Mouse (Mus musculus) kidney, postnatal 0 days (tissue): ENCODE data around the gene Egfl7. TPM values are rescaled to one million over a fixed set of nuclear protein-coding genes. Genes with fewer than 3 reads are reported as not detected.

Source experiments
- ATAC-seq: fragments of 200-750 bp; cut with Nextera tagmentation; replicated peaks from 2 replicates; pipeline ENCODE4 v1.8.0; 2017; ENCODE audit warnings: low read depth, moderate number of reproducible peaks, moderate TSS enrichment, moderate library complexity; ENCODE audit not compliant: low FRiP score
- DNase-seq: peaks from one replicate; pipeline ENCODE4 v3.0.0-alpha.2; 2016; ENCODE audit warnings: low spot score
- H3K27ac ChIP-seq: fragments of 300-500 bp; sonication (generic); 2 replicates; pipeline ENCODE4 v1.5.1; 2014; ENCODE audit warnings: mild to moderate bottlenecking
- H3K27me3 ChIP-seq: fragments of 300-500 bp; sonication (generic); 2 replicates; pipeline ENCODE4 v1.6.1; 2014; ENCODE audit warnings: low read length, mixed read lengths; ENCODE audit not compliant: insufficient read depth
- H3K36me3 ChIP-seq: fragments of 300-500 bp; sonication (generic); 2 replicates; pipeline ENCODE4 v1.6.1; 2014; ENCODE audit warnings: low read length, mixed read lengths; ENCODE audit not compliant: insufficient read depth
- H3K4me1 ChIP-seq: fragments of 300-500 bp; sonication (generic); replicated peaks from 2 replicates; pipeline ENCODE4 v1.6.1; 2014; ENCODE audit warnings: antibody characterized with exemption, low read length, mixed read lengths; ENCODE audit not compliant: insufficient read depth
- H3K4me2 ChIP-seq: fragments of 300-500 bp; sonication (generic); 2 replicates; pipeline ENCODE4 v1.6.1; 2014; ENCODE audit warnings: mild to moderate bottlenecking, low read length, moderate library complexity, mixed read lengths
- H3K4me3 ChIP-seq: fragments of 300-500 bp; sonication (generic); replicated peaks from 2 replicates; pipeline ENCODE4 v1.5.1; 2014; ENCODE audit warnings: low read depth, low read length
- H3K9ac ChIP-seq: fragments of 300-500 bp; sonication (generic); 2 replicates; pipeline ENCODE4 v1.6.1; 2014; ENCODE audit warnings: low read depth, low read length
- H3K9me3 ChIP-seq: fragments of 300-500 bp; sonication (generic); replicated peaks from 2 replicates; pipeline ENCODE4 v1.6.1; 2016; ENCODE audit warnings: low read length, inconsistent platforms, mixed read lengths
- CTCF ChIP-seq: IDR thresholded peaks from 2 replicates; pipeline ENCODE4 v1.5.1; 2016; ENCODE audit warnings: antibody characterized with exemption, low read depth, mild to moderate bottlenecking, moderate library complexity
- whole genome bisulfite sequencing: fragments of 180-500 bp; shearing (Covaris S2); extraction: QIAGEN DNeasy Blood & Tissue Kit; methylation state at CpG from one replicate; pipeline ENCODE4 v1.1.7; 2014; 5-methylcytosine and 5-hydroxymethylcytosine counted together
- polyA plus RNA-seq: library from polyadenylated mRNA; unstranded; fragments of >200 nt; fragmentation: Nextera tagmentation; extraction: Ambion mirVana; gene quantifications from 2 replicates; pipeline ENCODE4 v1.2.1, GENCODE M21; 2015

The Egfl7 gene
- polyA plus RNA-seq, 1 experiment from 2014 or later, result 211 TPM

- WGBS, result 55% methylated on average over 6 of the region's 6 CpGs
- 0 out of 2 replicates have a peak, but pooled peaks cover 9% of the 10 kb centered on the region for H3K4me1 ChIP-seq
- no peak for TF ChIP-seq CTCF
- no peak overlapping the region for H3K9ac ChIP-seq
- DNase-seq (peak; percentile 80), ATAC-seq (no peak)
- no peaks in the 10 kb centered on the region for H3K36me3 ChIP-seq
- H3K27me3 ChIP-seq, result no peaks in the 10 kb centered on the region
- H3K4me3 ChIP-seq, result no peak overlapping the region
- peak overlapping the region; percentile 85 for H3K27ac ChIP-seq
- 0 out of 2 replicates have a peak overlapping the region, but pooled peaks have one; percentile 13 for H3K4me2 ChIP-seq
- H3K9me3 ChIP-seq, result no peaks in the 10 kb centered on the region
These were observed 1.4 kb upstream of the Egfl7 start for GRCm38 (mm10) chr2:26578369-26578768.

- no peak overlapping the region for H3K4me3 ChIP-seq
- DNase-seq (no peak), ATAC-seq (no peak)
- no peak for TF ChIP-seq CTCF
- 0 out of 2 replicates have a peak, but pooled peaks cover 4% of the 10 kb centered on the region for H3K4me1 ChIP-seq
- no peak overlapping the region for H3K9ac ChIP-seq
- H3K4me2 ChIP-seq, result no peak overlapping the region
- H3K27me3 ChIP-seq, result no peaks in the 10 kb centered on the region
- 86% methylated on average over 5 of the region's 5 CpGs for WGBS
- no peaks in the 10 kb centered on the region for H3K36me3 ChIP-seq
- H3K9me3 ChIP-seq, result no peaks in the 10 kb centered on the region
- H3K27ac ChIP-seq, result peak overlapping the region; percentile 85; the same call in 1 of the 2 replicates
These were observed 937 bp downstream of the Egfl7 start for GRCm38 (mm10) chr2:26580751-26581150.

- DNase-seq, result no peak
- Histone ChIP-seq H3K4me2 (no peak overlapping the region), H3K36me3 (no peaks in the 10 kb centered on the region), H3K27ac (no peak overlapping the region), H3K4me3 (no peak overlapping the region), H3K9me3 (no peaks in the 10 kb centered on the region), H3K9ac (no peak overlapping the region), H3K27me3 (no peaks in the 10 kb centered on the region), H3K4me1 (0 out of 2 replicates have a peak, but pooled peaks cover 4% of the 10 kb centered on the region)
- no peak for TF ChIP-seq CTCF
- WGBS, result 52% methylated on average over 2 of the region's 2 CpGs
- ATAC-seq, result no peak
These were observed 2.4 kb downstream of the Egfl7 start for GRCm38 (mm10) chr2:26582203-26582602.

- Histone ChIP-seq H3K9ac (no peak overlapping the region), H3K4me3 (no peak overlapping the region), H3K27me3 (no peaks in the 10 kb centered on the region), H3K4me1 (0 out of 2 replicates have a peak, but pooled peaks cover 4% of the 10 kb centered on the region), H3K36me3 (no peaks in the 10 kb centered on the region), H3K9me3 (no peaks in the 10 kb centered on the region), H3K27ac (peak overlapping the region; percentile 77), H3K4me2 (no peak overlapping the region)
- DNase-seq, result no peak
- no peak for ATAC-seq
- 70% methylated on average over 7 of the region's 7 CpGs for WGBS
- TF ChIP-seq CTCF, result no peak
These were observed 2.9 kb downstream of the Egfl7 start for GRCm38 (mm10) chr2:26582741-26583140.

GRCm38 (mm10) chr2:26583640-26584039, 3.8 kb downstream of the Egfl7 start:
- no peak for TF ChIP-seq CTCF
- DNase-seq (no peak), ATAC-seq (no peak)
- Histone ChIP-seq H3K27me3 (no peaks in the 10 kb centered on the region), H3K36me3 (no peaks in the 10 kb centered on the region), H3K4me2 (0 out of 2 replicates have a peak overlapping the region, but pooled peaks have one; percentile 10), H3K9ac (peak overlapping the region; percentile 62), H3K27ac (peak overlapping the region; percentile 87), H3K9me3 (no peaks in the 10 kb centered on the region), H3K4me1 (no peaks in the 10 kb centered on the region; the same call in 1 of the 2 replicates), H3K4me3 (peak overlapping the region; percentile 31)
- WGBS, result 47% methylated on average over 11 of the region's 11 CpGs

GRCm38 (mm10) chr2:26585713-26586112, 5.9 kb downstream of the Egfl7 start:
- peak overlapping the region; percentile 53 for H3K4me3 ChIP-seq
- H3K4me2 ChIP-seq, result peak overlapping the region; percentile 76
- WGBS, result 50% methylated on average over 6 of the region's 6 CpGs
- H3K9ac ChIP-seq, result peak overlapping the region; percentile 71
- 0 out of 2 replicates have a peak, but pooled peaks have one; percentile 3 for TF ChIP-seq CTCF
- H3K27me3 ChIP-seq, result no peaks in the 10 kb centered on the region
- no peaks in the 10 kb centered on the region for H3K9me3 ChIP-seq
- no peak for ATAC-seq
- no peaks in the 10 kb centered on the region; the same call in 1 of the 2 replicates for H3K4me1 ChIP-seq
- H3K36me3 ChIP-seq, result no peaks in the 10 kb centered on the region
- H3K27ac ChIP-seq, result peak overlapping the region; percentile 87
- DNase-seq, result no peak
